Mouse (Mus musculus) lung, embryonic 16.5 days (tissue): ENCODE results near the gene Mief2. TPM values are rescaled to one million over a fixed set of nuclear protein-coding genes. Genes with fewer than 3 reads are reported as not detected.

Experiments used
- ATAC-seq: fragments of 200-750 bp; cut with Nextera tagmentation; 2 replicates; pipeline ENCODE4 v1.8.0; 2017; ENCODE audit warnings: low read depth, mild to moderate bottlenecking, moderate library complexity
- H3K27ac ChIP-seq: fragments of 300-500 bp; sonication (generic); 2 replicates; pipeline ENCODE4 v1.5.1; 2014; ENCODE audit warnings: mild to moderate bottlenecking, control low read depth, low read length
- H3K27me3 ChIP-seq: fragments of 300-500 bp; sonication (generic); 2 replicates; pipeline ENCODE4 v1.6.1; 2014; ENCODE audit warnings: low read depth, low read length, mixed read lengths; ENCODE audit not compliant: control insufficient read depth, insufficient read depth
- H3K36me3 ChIP-seq: fragments of 300-500 bp; sonication (generic); 2 replicates; pipeline ENCODE4 v1.6.1; 2014; ENCODE audit warnings: low read length; ENCODE audit not compliant: control insufficient read depth, insufficient read depth
- H3K4me1 ChIP-seq: fragments of 300-500 bp; sonication (generic); replicated peaks from 2 replicates; pipeline ENCODE4 v1.6.1; 2014; ENCODE audit warnings: low read length, mixed read lengths; ENCODE audit not compliant: control insufficient read depth, insufficient read depth
- H3K4me2 ChIP-seq: fragments of 300-500 bp; sonication (generic); 2 replicates; pipeline ENCODE4 v1.6.1; 2014; ENCODE audit warnings: low read depth, low read length, control low read depth
- H3K4me3 ChIP-seq: fragments of 300-500 bp; sonication (generic); 2 replicates; pipeline ENCODE4 v1.5.1; 2014; ENCODE audit warnings: mild to moderate bottlenecking, low read length, control low read depth
- H3K9ac ChIP-seq: fragments of 300-500 bp; sonication (generic); 2 replicates; pipeline ENCODE4 v1.6.1; 2014; ENCODE audit warnings: low read length, control low read depth
- H3K9me3 ChIP-seq: fragments of 300-500 bp; sonication (generic); 2 replicates; pipeline ENCODE4 v1.6.1; 2016; ENCODE audit warnings: low read length; ENCODE audit not compliant: control insufficient read depth
- WGBS: fragments of 180-500 bp; shearing (Covaris S2); extraction: QIAGEN DNeasy Blood & Tissue Kit; methylation state at CpG from one replicate; pipeline ENCODE4 v1.1.7; 2014; 5-methylcytosine and 5-hydroxymethylcytosine counted together
- polyA plus RNA-seq: library from polyadenylated mRNA; unstranded; fragments of >200 nt; fragmentation: Nextera tagmentation; extraction: Ambion mirVana; gene quantifications from 2 replicates; pipeline ENCODE4 v1.2.1, GENCODE M21; 2015

The Mief2 gene
- polyA plus RNA-seq = 13.9 and 14.0 TPM in 2 replicates

- peak within 1 kb of the TSS; percentile 81 for H3K4me2 ChIP-seq
- peak within 1 kb of the TSS; percentile 90 for H3K4me3 ChIP-seq
- H3K27ac ChIP-seq = peak within 1 kb of the TSS; percentile 84
- H3K4me1 ChIP-seq = peaks cover 26% of the 10 kb centered on the region
- WGBS = under 1% methylated on average over 44 of the region's 44 CpGs
- no peaks in the 10 kb centered on the region for H3K9me3 ChIP-seq
- peak within 1 kb of the TSS; percentile 90 for H3K9ac ChIP-seq
- peak; percentile 93 for ATAC-seq
- peaks cover 11% of the 10 kb centered on the region for H3K36me3 ChIP-seq
- H3K27me3 ChIP-seq = no peaks in the 10 kb centered on the region
Observed at GRCm38 (mm10) chr11:60728260-60728761, at the start of gene Mief2. TSS of gene Mief2 (plus strand) at chr11:60728398.

GRCm38 (mm10) chr11:60696165-60696564 lies 32.0 kb upstream of the Mief2 start:
- H3K9me3 ChIP-seq = no peaks in the 10 kb centered on the region
- H3K27ac ChIP-seq = no peak overlapping the region
- no peak overlapping the region for H3K4me3 ChIP-seq
- no peaks in the 10 kb centered on the region for H3K36me3 ChIP-seq
- no peak overlapping the region for H3K9ac ChIP-seq
- H3K4me2 ChIP-seq = no peak overlapping the region
- WGBS = 75% methylated on average over 1 of the region's 1 CpGs
- no peak for ATAC-seq
- H3K27me3 ChIP-seq = no peaks in the 10 kb centered on the region
- H3K4me1 ChIP-seq = peaks cover 16% of the 10 kb centered on the region

DNA sequence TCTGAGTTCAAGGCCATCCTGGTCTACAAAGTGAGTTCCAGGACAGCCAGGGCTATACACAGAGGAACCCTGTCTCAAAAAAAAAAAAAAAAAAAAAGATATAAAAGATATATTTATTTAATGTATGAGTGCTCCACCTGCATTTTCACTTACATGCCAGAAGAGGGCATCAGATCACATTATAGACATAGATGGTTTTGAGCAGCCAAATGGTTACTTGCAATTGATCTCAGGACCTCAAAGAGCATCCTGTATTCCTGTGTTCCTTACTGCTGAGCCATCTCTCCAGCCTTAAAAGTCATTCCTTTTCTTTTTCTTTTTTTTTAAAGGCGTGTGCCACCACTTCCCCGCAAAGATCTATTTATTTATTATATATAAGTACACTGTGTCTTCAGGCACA lies 30.6 kb upstream of the Mief2 start:
- H3K9me3 ChIP-seq = no peaks in the 10 kb centered on the region
- H3K4me2 ChIP-seq = no peak overlapping the region
- peaks cover 19% of the 10 kb centered on the region for H3K4me1 ChIP-seq
- no peak overlapping the region for H3K27ac ChIP-seq
- H3K27me3 ChIP-seq = no peaks in the 10 kb centered on the region
- 71% methylated on average over 2 of the region's 2 CpGs for WGBS
- H3K4me3 ChIP-seq = no peak overlapping the region
- no peaks in the 10 kb centered on the region for H3K36me3 ChIP-seq
- H3K9ac ChIP-seq = no peak overlapping the region
- no peak for ATAC-seq

- H3K27ac ChIP-seq = peak overlapping the region; percentile 96
- no peaks in the 10 kb centered on the region for H3K9me3 ChIP-seq
- WGBS = 4% methylated on average over 22 of the region's 22 CpGs
- H3K36me3 ChIP-seq = no peaks in the 10 kb centered on the region
- H3K4me1 ChIP-seq = peaks cover 19% of the 10 kb centered on the region
- peak overlapping the region; percentile 72 for H3K4me3 ChIP-seq
- H3K9ac ChIP-seq = peak overlapping the region; percentile 84
- H3K4me2 ChIP-seq = peak overlapping the region; percentile 64
- no peaks in the 10 kb centered on the region for H3K27me3 ChIP-seq
- ATAC-seq = peak; percentile 72
Observed at GRCm38 (mm10) chr11:60698806-60699523, 29.2 kb upstream of the Mief2 start.

GRCm38 (mm10) chr11:60699524-60700075 lies 28.6 kb upstream of the Mief2 start, which contains the start of gene Llgl1:
TSS of gene Llgl1 (plus strand) at chr11:60699723.
- no peaks in the 10 kb centered on the region for H3K36me3 ChIP-seq
- peak within 1 kb of the TSS; percentile 84 for H3K9ac ChIP-seq
- peaks cover 19% of the 10 kb centered on the region for H3K4me1 ChIP-seq
- under 1% methylated on average over 52 of the region's 73 CpGs for WGBS
- H3K27me3 ChIP-seq = no peaks in the 10 kb centered on the region
- H3K4me2 ChIP-seq = peak within 1 kb of the TSS; percentile 84
- H3K27ac ChIP-seq = peak within 1 kb of the TSS; percentile 96
- H3K9me3 ChIP-seq = no peaks in the 10 kb centered on the region
- ATAC-seq = peak; percentile 92
- peak within 1 kb of the TSS; percentile 72 for H3K4me3 ChIP-seq

DNA sequence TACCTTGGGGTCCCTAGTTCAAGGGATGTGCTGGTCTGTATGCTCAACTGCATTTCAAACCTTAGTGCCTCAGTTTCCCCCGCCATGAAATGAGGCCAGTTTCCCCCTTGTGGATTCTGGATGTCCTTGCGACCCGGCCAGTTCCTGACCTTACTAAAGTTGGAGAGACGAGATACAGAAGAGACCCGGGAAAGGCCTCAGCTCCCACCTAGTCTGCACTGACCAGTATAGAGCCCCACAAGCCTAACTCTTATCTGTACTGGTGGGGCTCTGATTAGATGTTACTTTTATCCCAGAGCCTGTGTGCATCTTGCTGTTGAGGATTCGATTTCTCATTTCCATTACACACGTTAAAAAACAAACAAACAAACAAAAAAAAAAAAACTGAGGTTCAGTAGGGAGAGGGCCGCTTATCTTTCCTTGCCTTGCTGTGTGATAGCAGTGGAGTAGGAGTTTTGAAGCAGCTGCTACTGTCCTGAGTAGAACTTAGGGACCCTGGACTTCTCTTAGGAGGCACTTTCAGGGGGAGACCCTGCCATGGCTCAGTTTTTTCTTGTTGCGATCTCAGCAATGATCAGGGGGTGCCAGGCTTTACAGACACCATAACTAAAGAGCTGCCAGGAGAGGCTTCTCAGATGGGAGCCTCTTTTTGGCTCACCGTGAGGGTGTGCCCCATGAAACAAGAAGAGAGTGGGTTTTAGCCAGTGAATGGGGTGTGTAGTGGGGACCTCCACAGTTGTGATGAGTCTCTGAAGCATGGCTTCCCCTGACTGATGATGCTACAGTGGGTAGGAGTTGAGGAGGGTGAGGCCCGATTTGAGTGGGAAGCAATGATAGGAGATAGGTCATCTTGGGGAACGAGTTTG lies 27.6 kb upstream of the Mief2 start:
- WGBS = 20% methylated on average over 12 of the region's 12 CpGs
- ATAC-seq = no peak
- Histone ChIP-seq H3K9me3 (no peaks in the 10 kb centered on the region), H3K27me3 (no peaks in the 10 kb centered on the region), H3K4me3 (peak overlapping the region; percentile 72), H3K36me3 (0 out of 2 replicates have a peak, but pooled peaks cover 2% of the 10 kb centered on the region), H3K4me2 (peak overlapping the region; percentile 84), H3K27ac (peak overlapping the region; percentile 96; the same call in 1 of the 2 replicates), H3K9ac (peak overlapping the region; percentile 84), H3K4me1 (peaks cover 19% of the 10 kb centered on the region)

DNA sequence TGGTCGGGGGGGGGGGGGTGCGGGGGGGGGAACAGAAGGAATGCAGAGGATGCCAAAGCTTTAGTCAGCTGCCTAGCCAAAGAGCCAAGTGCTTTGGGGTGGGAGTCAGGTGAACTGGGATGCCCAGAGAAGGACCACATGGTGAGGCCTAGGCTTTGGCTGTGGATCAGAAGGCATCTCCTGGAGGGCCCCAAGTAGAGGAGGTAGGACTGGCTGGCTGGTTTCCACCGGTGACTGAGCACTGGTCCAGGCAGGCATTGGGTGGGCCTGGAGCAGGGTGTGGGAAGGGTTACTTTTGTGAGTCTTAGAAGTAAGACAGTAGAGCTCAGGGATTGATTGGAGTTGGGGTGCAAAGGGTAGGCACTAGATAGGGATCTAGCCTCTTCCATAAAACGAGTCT lies 26.6 kb upstream of the Mief2 start:
- WGBS = 72% methylated on average over 3 of the region's 4 CpGs
- H3K4me3 ChIP-seq = no peak overlapping the region
- ATAC-seq = no peak

DNA sequence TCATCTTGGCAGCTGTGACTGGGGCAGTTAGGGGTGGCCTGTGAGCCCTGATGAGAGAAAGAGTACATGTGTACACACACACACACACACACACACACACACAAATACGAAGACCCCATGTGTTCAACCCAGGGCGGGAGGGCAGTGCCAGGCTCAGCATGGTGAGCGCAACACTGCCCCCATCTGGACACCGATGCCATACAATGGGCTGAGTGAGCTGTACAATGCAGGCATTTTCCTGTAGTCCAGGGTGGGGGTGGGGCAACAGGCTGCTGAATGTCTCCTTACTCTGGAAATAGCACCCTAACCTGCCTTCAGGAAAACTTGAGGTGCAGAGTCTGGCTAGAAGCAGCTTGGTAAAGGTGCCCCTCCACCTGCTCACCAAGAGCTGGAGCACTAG lies 25.1 kb upstream of the Mief2 start:
- Histone ChIP-seq H3K9me3 (no peaks in the 10 kb centered on the region), H3K27me3 (no peaks in the 10 kb centered on the region), H3K4me3 (no peak overlapping the region), H3K4me2 (no peak overlapping the region), H3K27ac (no peak overlapping the region), H3K4me1 (peaks cover 22% of the 10 kb centered on the region), H3K36me3 (peaks cover 16% of the 10 kb centered on the region), H3K9ac (no peak overlapping the region)
- 43% methylated on average over 4 of the region's 4 CpGs for WGBS
- ATAC-seq = no peak

More for the DNA sequence above, 26.6 kb upstream of the Mief2 start:
- no peak overlapping the region for H3K27ac ChIP-seq
- H3K4me1 ChIP-seq = peaks cover 19% of the 10 kb centered on the region
- H3K4me2 ChIP-seq = no peak overlapping the region
- H3K36me3 ChIP-seq = peaks cover 9% of the 10 kb centered on the region
- no peaks in the 10 kb centered on the region for H3K9me3 ChIP-seq
- no peaks in the 10 kb centered on the region for H3K27me3 ChIP-seq
- H3K9ac ChIP-seq = no peak overlapping the region
